Mouse (Mus musculus) spleen, adult 2 months (tissue): ENCODE measurements around the gene Limch1.

ENCODE experiments used
- CTCF ChIP-seq: fragments of 200-500 bp; IDR thresholded peaks from 2 replicates; pipeline ENCODE4 v1.5.1; 2011; ENCODE audit warnings: mild to moderate bottlenecking, inconsistent platforms; ENCODE audit not compliant: insufficient read depth, insufficient read length, insufficient replicate concordance; ENCODE audit errors: extremely low read depth
- POLR2A ChIP-seq: fragments of 200-500 bp; IDR thresholded peaks from 2 replicates; pipeline ENCODE4 v1.6.1; 2011; ENCODE audit warnings: low read depth, low read length, inconsistent platforms

- TF ChIP-seq CTCF (no peak), POLR2A (no peak)
Observed at GRCm38 (mm10) chr5:66958118-66958517, 212.5 kb downstream of the Limch1 start.
